Mouse (Mus musculus) natural killer cell, adult 2 months (primary cell): Measurements from ENCODE around the gene Hmgn3.

Experiments
- DNase-seq, 2 experiments: peaks; one replicate each; pipeline ENCODE4 v3.0.0; 2022; ENCODE audit warnings: low spot score in 2 of 2

Gene Hmgn3

GRCm38 (mm10) chr9:83100786-83101185 lies 45.7 kb downstream of the Hmgn3 start:
- no peak for DNase-seq

GRCm38 (mm10) chr9:83098652-83099307 lies 47.7 kb downstream of the Hmgn3 start:
- no peak for DNase-seq

- no peak for DNase-seq
Measured at GRCm38 (mm10) chr9:83097816-83098215, 48.7 kb downstream of the Hmgn3 start.

- DNase-seq: no peak
Measured at GRCm38 (mm10) chr9:83094649-83095336, 51.7 kb downstream of the Hmgn3 start.

DNA sequence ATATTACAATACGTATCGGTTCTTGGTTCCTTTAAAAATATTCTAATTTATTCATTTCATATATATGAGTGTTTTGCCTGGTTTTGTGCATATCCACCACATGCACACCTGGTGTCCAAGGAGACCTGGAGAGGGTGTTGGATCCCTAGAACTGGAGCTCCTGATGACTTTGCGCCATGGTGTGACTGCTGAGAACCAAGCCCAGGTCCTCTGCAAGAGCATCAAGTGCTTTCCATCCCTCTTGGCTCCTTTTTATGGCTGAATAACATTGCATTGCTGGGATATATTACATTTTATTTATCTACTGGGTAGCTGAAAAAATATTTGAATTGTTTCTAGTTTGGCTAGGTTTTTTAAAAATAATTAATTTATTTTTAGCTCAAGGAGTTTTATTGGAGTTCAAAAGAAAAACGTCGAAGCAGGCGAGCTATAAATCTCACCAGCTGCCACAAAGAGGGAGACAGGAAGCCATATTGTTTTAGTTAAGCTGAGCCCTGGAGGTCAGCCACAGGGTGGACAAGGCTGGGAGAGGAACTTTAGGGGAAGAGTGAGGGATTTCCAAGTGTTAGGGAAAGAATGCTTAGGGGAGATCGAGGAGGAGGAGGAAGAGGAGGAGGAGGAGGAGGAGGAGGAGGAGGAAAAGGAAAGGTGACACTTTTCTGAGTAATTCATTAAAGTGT lies 62.6 kb downstream of the Hmgn3 start:
- DNase-seq: no peak

GRCm38 (mm10) chr9:83083091-83083490 lies 63.4 kb downstream of the Hmgn3 start:
- DNase-seq: no peak

DNA sequence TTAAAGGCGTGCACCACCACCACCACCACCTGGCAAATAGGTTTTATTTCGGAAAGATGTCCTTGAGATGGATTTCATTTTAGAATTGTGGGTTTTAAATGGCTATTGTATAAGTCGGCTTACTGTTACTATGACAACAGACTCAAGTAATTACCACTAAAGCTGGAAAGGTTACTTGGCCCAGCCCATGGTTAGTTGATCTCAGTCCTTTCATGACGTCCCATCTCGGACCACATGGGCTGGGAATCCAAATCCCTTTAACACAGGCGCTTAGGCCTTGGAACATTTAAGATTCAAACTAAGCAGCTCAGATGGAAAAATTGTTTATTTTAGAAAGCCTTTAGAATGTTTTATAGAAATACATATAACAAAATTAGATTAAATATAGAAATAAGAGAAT lies 64.2 kb downstream of the Hmgn3 start:
- DNase-seq: no peak

DNA sequence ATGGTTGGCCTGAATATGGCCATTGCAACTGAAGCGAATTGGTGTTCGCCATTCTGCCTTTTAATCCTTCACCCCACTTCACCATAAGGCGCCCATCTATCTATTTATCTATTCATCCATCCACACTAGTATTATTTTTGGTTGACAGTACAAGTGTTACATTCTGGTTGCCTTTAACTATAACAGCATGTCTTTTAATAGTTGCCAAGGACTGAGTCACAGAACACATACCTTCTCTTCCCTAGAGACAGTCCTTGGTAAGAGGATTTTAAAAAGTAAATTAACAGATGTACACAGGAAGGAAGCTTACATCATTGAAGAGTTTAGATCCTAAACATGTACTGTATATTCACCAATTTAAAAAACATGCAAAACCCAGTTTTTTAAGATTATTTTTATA lies 66.8 kb downstream of the Hmgn3 start:
- no peak for DNase-seq

DNA sequence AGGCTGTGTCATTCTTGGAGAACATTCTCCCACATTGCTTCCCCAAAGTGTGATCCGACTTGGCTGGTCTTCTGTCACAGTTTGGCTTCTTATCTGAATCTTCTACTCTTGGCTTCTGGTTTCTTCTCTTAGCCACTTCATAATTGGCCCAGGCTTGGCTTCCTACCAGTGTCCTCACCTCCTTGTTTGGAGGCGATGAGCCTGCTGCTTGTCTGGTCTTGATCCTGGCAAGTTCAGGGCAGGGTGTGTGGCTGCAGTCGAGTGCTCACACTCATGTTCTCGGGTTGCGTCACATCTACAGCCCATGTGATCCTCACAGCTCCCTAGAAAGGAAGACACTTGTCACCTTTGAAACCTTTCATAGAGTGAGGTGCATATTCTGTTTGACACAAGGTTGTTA lies 78.2 kb downstream of the Hmgn3 start:
- DNase-seq: no peak

GRCm38 (mm10) chr9:83061289-83061688 lies 85.2 kb downstream of the Hmgn3 start:
- no peak for DNase-seq
